Mouse (Mus musculus): ENCODE measurements at regions not wholly inside any gene's neighbourhood (a gene's known extent, or its start where the extent isn't known, plus 50 kb on each side); places are given as distances from the start of the nearest gene placed in this dataset.

DNA sequence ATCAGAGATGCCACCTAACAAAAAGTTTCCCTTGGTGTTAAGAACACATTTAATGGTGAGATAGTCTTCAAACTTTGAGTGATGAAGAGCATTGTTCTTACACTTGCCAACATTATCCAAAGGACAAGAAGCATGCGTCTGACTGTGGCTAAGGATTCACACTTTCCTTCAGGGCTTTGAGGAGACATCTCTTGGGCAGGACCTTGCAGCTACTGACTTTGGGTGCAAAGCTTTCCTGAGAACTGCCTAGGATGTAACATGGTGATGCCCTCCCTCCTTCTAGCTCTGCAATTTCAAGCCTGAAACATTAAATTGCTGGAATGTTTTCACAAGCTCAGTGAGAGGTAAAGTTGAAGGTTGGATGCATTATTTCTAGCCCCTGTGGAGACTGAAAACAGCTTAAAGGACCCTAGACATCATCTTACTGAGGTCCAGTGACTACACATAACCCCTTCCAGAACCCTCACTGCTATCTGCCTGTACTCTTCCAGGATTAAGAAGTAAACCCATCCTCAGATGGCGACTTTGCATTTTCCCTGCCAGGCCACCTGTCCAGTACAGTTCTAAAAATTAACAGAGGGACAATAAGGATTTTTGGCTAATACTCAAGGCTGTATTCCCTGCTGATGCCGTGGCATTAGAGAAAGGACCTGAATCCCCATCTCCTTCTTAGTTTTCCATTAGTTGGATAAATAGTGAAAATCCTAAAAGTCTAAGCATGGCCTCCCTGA, 137.3 kb upstream of the Sptlc3 start:
- TF ChIP-seq POLR2A (IDR thresholded peaks at IDR 0.05; ENCODE audit: borderline replicate concordance, insufficient read depth, low read length) (no peak), CTCF (IDR thresholded peaks at IDR 0.05; ENCODE audit: borderline replicate concordance, insufficient read depth, low read depth, low read length) (no peak)

Data from cerebellum, adult 2 months (tissue).